In the genomic region with DNA sequence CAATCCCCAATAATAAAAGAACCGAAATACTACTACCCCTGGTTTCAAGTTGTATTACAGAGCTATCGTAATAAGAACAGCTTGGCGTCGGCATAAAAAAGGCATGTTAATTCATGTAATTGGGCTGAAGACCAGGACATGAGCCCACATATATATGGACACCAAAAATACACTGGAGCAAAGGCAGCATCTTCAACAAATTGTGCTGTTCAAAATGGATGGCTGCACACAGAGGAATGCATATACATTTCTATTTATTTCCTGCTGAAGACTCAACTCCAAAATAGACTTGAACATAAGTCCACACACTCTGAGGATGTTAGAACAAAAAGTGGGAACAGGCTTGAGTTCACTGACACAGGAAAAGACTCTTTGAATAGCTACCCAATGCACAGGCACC, we compare ENCODE assay signal across 32 mouse cellular contexts. TPM values are rescaled to one million over a fixed set of nuclear protein-coding genes. Genes with fewer than 3 reads are reported as not detected.
"Had no signal": no experiment of that assay in that cellular context is flagged by ENCODE, and none has a peak within 500 bp of the region (broad histone marks: within the 10 kb centered on the region; RNA-seq: fewer than 3 reads in every experiment).

No protein-coding gene starts in this region.

- DNase-seq: cerebellum, adult 2 months; cerebellum, adult 8-10 months; cerebellum, adult 9-10 months; cerebellum, adult 9-11 months; cerebellum, postnatal 10 days; cerebellum, postnatal 14 days; cerebellum, postnatal 25 days; cerebellum, postnatal 36 days; embryo, embryonic 11 days; forebrain, postnatal 0 days; gastrocnemius, adult 2 months; gastrocnemius, postnatal 10 days; gastrocnemius, postnatal 14 days; gastrocnemius, postnatal 25 days; gastrocnemius, postnatal 36 days; heart, adult 11 months; heart, adult 18-20 months; heart, adult 2 months had no signal

- H3K27ac ChIP-seq: embryonic facial prominence, embryonic 10.5 days; embryonic facial prominence, embryonic 12.5 days; embryonic facial prominence, embryonic 13.5 days; embryonic facial prominence, embryonic 15.5 days; forebrain, embryonic 10.5 days; forebrain, embryonic 12.5 days; forebrain, embryonic 13.5 days; forebrain, embryonic 15.5 days; gastrocnemius, adult 2 months; heart, adult 2 months had no signal

- H3K4me2 ChIP-seq: embryonic facial prominence, embryonic 12.5 days; embryonic facial prominence, embryonic 13.5 days; embryonic facial prominence, embryonic 15.5 days; forebrain, embryonic 12.5 days; forebrain, embryonic 13.5 days; forebrain, embryonic 15.5 days had no signal

- H3K4me1 ChIP-seq: embryonic facial prominence, embryonic 10.5 days; embryonic facial prominence, embryonic 12.5 days; embryonic facial prominence, embryonic 13.5 days; embryonic facial prominence, embryonic 15.5 days; forebrain, embryonic 10.5 days; forebrain, embryonic 12.5 days; forebrain, embryonic 13.5 days; forebrain, embryonic 15.5 days had no signal

- H3K36me3 ChIP-seq: embryonic facial prominence, embryonic 10.5 days; embryonic facial prominence, embryonic 12.5 days; embryonic facial prominence, embryonic 13.5 days; embryonic facial prominence, embryonic 15.5 days; forebrain, embryonic 10.5 days; forebrain, embryonic 12.5 days; forebrain, embryonic 15.5 days had no signal

- H3K9me3 ChIP-seq: embryonic facial prominence, embryonic 10.5 days; embryonic facial prominence, embryonic 12.5 days; embryonic facial prominence, embryonic 13.5 days; embryonic facial prominence, embryonic 15.5 days; forebrain, embryonic 10.5 days; forebrain, embryonic 12.5 days; forebrain, embryonic 13.5 days; forebrain, embryonic 15.5 days had no signal

- H3K4me3 ChIP-seq: embryonic facial prominence, embryonic 10.5 days; embryonic facial prominence, embryonic 12.5 days; embryonic facial prominence, embryonic 13.5 days; embryonic facial prominence, embryonic 15.5 days; erythroblast, embryonic 14.5 days; forebrain, embryonic 10.5 days; forebrain, embryonic 12.5 days; forebrain, embryonic 13.5 days; forebrain, embryonic 15.5 days; gastrocnemius, adult 2 months; heart, adult 2 months had no signal

- H3K27me3 ChIP-seq: embryonic facial prominence, embryonic 12.5 days; embryonic facial prominence, embryonic 13.5 days; embryonic facial prominence, embryonic 15.5 days; forebrain, embryonic 12.5 days; forebrain, embryonic 13.5 days; forebrain, embryonic 15.5 days had no signal

- ATAC-seq: forebrain, embryonic 13.5 days; forebrain, embryonic 14.5 days; forebrain, embryonic 15.5 days; forebrain, embryonic 16.5 days; forebrain, postnatal 0 days had no signal

- H3K9ac ChIP-seq: embryonic facial prominence, embryonic 12.5 days; embryonic facial prominence, embryonic 13.5 days; embryonic facial prominence, embryonic 15.5 days; forebrain, embryonic 12.5 days; forebrain, embryonic 13.5 days; forebrain, embryonic 15.5 days; forebrain, postnatal 0 days had no signal

RNA-seq across cellular contexts. Expression of gene Itgad, which starts 9.8 kb away (rescaled TPM):
- polyA plus RNA-seq: embryonic facial prominence, embryonic 10.5 days; embryonic facial prominence, embryonic 11.5 days; embryonic facial prominence, embryonic 12.5 days; embryonic facial prominence, embryonic 13.5 days; embryonic facial prominence, embryonic 14.5 days; embryonic facial prominence, embryonic 15.5 days; erythroblast, embryonic 14.5 days; forebrain, embryonic 10.5 days; forebrain, embryonic 11.5 days; forebrain, embryonic 12.5 days; forebrain, embryonic 13.5 days; forebrain, embryonic 14.5 days; forebrain, embryonic 15.5 days; forebrain, embryonic 16.5 days had no signal

RNA-seq across cellular contexts. Expression of gene Itgax, which starts 34.7 kb away (rescaled TPM):
- polyA plus RNA-seq: embryonic facial prominence, embryonic 10.5 days; embryonic facial prominence, embryonic 11.5 days; embryonic facial prominence, embryonic 12.5 days; embryonic facial prominence, embryonic 13.5 days; erythroblast, embryonic 14.5 days; forebrain, embryonic 10.5 days; forebrain, embryonic 11.5 days; forebrain, embryonic 15.5 days; forebrain, embryonic 16.5 days had no signal

RNA-seq across cellular contexts. Expression of gene Cox6a2, which starts 42.2 kb away (rescaled TPM):
- polyA plus RNA-seq: embryonic facial prominence, embryonic 10.5 days; erythroblast, embryonic 14.5 days; forebrain, embryonic 10.5 days; forebrain, embryonic 11.5 days; forebrain, embryonic 13.5 days; forebrain, embryonic 15.5 days; forebrain, embryonic 16.5 days had no signal
